Mouse (Mus musculus) embryonic facial prominence, embryonic 10.5 days (tissue): ENCODE data around the gene Zmym1. TPM values are rescaled to one million over a fixed set of nuclear protein-coding genes. Genes with fewer than 3 reads are reported as not detected.
"Not testable (repeated sequence)": the region's sequence is repeated elsewhere in the genome, so short reads cannot be mapped to it uniquely, and the experiment has no call there.

Experiments used
- DNase-seq: peaks from one replicate; pipeline ENCODE4 v3.0.0-alpha.2; 2017; ENCODE audit warnings: low spot score
- H3K27ac ChIP-seq: fragments of 300-500 bp; sonication (generic); replicated peaks from 2 replicates; pipeline ENCODE4 v1.5.1; 2016; ENCODE audit warnings: mild to moderate bottlenecking
- H3K27me3 ChIP-seq: fragments of 300-500 bp; sonication (generic); replicated peaks from 2 replicates; pipeline ENCODE4 v1.6.1; 2016; ENCODE audit warnings: low read depth, mild to moderate bottlenecking; ENCODE audit not compliant: poor library complexity, severe bottlenecking
- H3K36me3 ChIP-seq: fragments of 300-500 bp; sonication (generic); replicated peaks from 2 replicates; pipeline ENCODE4 v1.6.1; 2016; ENCODE audit warnings: mild to moderate bottlenecking, moderate library complexity
- H3K4me1 ChIP-seq: fragments of 300-500 bp; sonication (generic); 2 replicates; pipeline ENCODE4 v1.6.1; 2016
- H3K4me3 ChIP-seq: fragments of 300-500 bp; sonication (generic); 2 replicates; pipeline ENCODE4 v1.5.1; 2016; ENCODE audit warnings: mild to moderate bottlenecking, moderate library complexity
- H3K9me3 ChIP-seq: fragments of 300-500 bp; sonication (generic); 2 replicates; pipeline ENCODE4 v1.6.1; 2016; ENCODE audit warnings: mild to moderate bottlenecking
- WGBS: fragments of 180-500 bp; shearing (Covaris S2); methylation state at CpG from one replicate; pipeline ENCODE4 v1.1.7; 2016; 5-methylcytosine and 5-hydroxymethylcytosine counted together
- polyA plus RNA-seq: library from polyadenylated mRNA; unstranded; fragments of >200 nt; fragmentation: Nextera tagmentation; extraction: Ambion mirVana; gene quantifications from 2 replicates; pipeline ENCODE4 v1.2.1, GENCODE M21; 2016

Gene Zmym1
- polyA plus RNA-seq, result 35.9 and 37.1 TPM in 2 replicates

GRCm38 (mm10) chr4:127060585-127061290, at the start of gene Zmym1:
Gene Zmym1 (minus strand): TSS chr4:127061152.
- peak; percentile 93 for DNase-seq
- Histone ChIP-seq H3K27me3 (no peaks in the 10 kb centered on the region), H3K4me3 (peak within 1 kb of the TSS; percentile 70), H3K9me3 (no peaks in the 10 kb centered on the region; the same call in 1 of the 2 replicates), H3K4me1 (peaks cover 6% of the 10 kb centered on the region; the same call in 1 of the 2 replicates), H3K27ac (peak within 1 kb of the TSS; percentile 81), H3K36me3 (peaks cover 39% of the 10 kb centered on the region)
- WGBS, result 1% methylated on average over 38 of the region's 38 CpGs

DNA sequence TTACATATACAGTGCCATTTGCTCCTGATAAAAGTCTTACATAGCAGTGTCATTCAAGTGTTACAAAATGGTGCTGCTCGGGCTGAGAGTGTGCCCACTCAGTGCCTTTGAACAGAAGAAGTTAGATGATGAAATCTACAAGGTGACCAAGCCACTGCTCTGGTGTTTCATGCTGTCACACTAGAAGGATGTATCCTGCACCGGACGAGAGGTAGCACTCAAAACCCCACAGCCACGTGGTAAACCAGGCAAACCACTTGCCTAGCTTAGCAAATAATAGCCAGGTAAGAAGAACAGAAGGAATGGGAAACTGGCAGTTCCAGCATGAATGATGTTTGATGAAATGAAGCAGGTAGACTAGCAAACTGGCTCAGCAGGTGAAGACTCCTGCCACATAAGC, 49.6 kb upstream of the Zmym1 start:
- H3K27me3 ChIP-seq, result no peaks in the 10 kb centered on the region
- peaks cover 50% of the 10 kb centered on the region for H3K36me3 ChIP-seq
- H3K27ac ChIP-seq, result no peak overlapping the region
- 81% methylated on average over 4 of the region's 4 CpGs for WGBS
- no peak overlapping the region for H3K4me3 ChIP-seq
- DNase-seq, result no peak
- H3K4me1 ChIP-seq, result no peaks in the 10 kb centered on the region
- H3K9me3 ChIP-seq, result no peaks in the 10 kb centered on the region

GRCm38 (mm10) chr4:127107566-127107965, 46.6 kb upstream of the Zmym1 start:
- WGBS, result 90% methylated on average over 4 of the region's 4 CpGs

GRCm38 (mm10) chr4:127099552-127099951, 38.6 kb upstream of the Zmym1 start:
- H3K9me3 ChIP-seq, H3K4me1 ChIP-seq, H3K27me3 ChIP-seq, DNase-seq, H3K4me3 ChIP-seq, H3K27ac ChIP-seq: not testable (repeated sequence)
- 65% methylated on average over 2 of the region's 2 CpGs for WGBS
- H3K36me3 ChIP-seq, result peaks cover 19% of the 10 kb centered on the region

More at GRCm38 (mm10) chr4:127107566-127107965, 46.6 kb upstream of the Zmym1 start:
- no peak for DNase-seq
- no peak overlapping the region for H3K4me3 ChIP-seq
- peaks cover 48% of the 10 kb centered on the region for H3K36me3 ChIP-seq
- H3K27me3 ChIP-seq, result no peaks in the 10 kb centered on the region
- no peaks in the 10 kb centered on the region for H3K4me1 ChIP-seq
- H3K9me3 ChIP-seq, result no peaks in the 10 kb centered on the region
- H3K27ac ChIP-seq, result no peak overlapping the region

GRCm38 (mm10) chr4:127095090-127095489, 34.1 kb upstream of the Zmym1 start:
- Histone ChIP-seq H3K27me3 (no peaks in the 10 kb centered on the region), H3K27ac (no peak overlapping the region), H3K36me3 (peaks cover 31% of the 10 kb centered on the region), H3K4me1 (no peaks in the 10 kb centered on the region), H3K9me3 (no peaks in the 10 kb centered on the region), H3K4me3 (no peak overlapping the region)
- no peak for DNase-seq
- 89% methylated on average over 4 of the region's 4 CpGs for WGBS

DNA sequence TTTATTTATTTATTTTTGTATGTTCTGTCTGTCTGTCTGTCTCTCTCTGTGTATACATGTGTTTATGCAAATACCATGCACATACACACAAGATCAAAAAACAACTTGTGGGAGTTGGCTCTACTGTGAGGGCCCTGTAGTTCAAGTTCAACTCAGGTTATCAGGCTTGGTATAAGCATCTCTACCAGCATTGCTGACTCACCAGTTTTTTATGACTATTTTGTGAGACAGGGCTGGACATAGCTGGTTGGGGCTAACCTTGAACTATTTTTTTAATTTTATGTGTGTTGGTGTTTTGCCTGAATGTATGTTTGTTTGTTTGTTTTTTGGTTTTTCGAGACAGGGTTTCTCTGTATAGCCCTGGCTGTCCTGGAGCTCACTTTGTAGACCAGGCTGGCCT, 30.2 kb upstream of the Zmym1 start:
- Histone ChIP-seq H3K4me1 (no peaks in the 10 kb centered on the region), H3K27ac (no peak overlapping the region), H3K36me3 (peaks cover 50% of the 10 kb centered on the region), H3K27me3 (no peaks in the 10 kb centered on the region), H3K4me3 (no peak overlapping the region), H3K9me3 (no peaks in the 10 kb centered on the region)
- DNase-seq, result no peak
- WGBS, result 84% methylated on average over 1 of the region's 1 CpGs

GRCm38 (mm10) chr4:127085761-127086160, 24.8 kb upstream of the Zmym1 start:
- Histone ChIP-seq H3K36me3 (peaks cover 25% of the 10 kb centered on the region), H3K4me3 (no peak overlapping the region), H3K4me1 (no peaks in the 10 kb centered on the region), H3K9me3 (no peaks in the 10 kb centered on the region), H3K27me3 (no peaks in the 10 kb centered on the region), H3K27ac (no peak overlapping the region)
- 91% methylated on average over 1 of the region's 1 CpGs for WGBS
- no peak for DNase-seq

- Histone ChIP-seq H3K27ac (no peak overlapping the region), H3K4me3 (no peak overlapping the region), H3K9me3 (no peaks in the 10 kb centered on the region), H3K27me3 (no peaks in the 10 kb centered on the region), H3K36me3 (peaks cover 2% of the 10 kb centered on the region; the same call in 1 of the 2 replicates), H3K4me1 (peaks cover 1% of the 10 kb centered on the region)
- 86% methylated on average over 2 of the region's 2 CpGs for WGBS
- DNase-seq, result no peak
Observed at GRCm38 (mm10) chr4:127083131-127083530, 22.2 kb upstream of the Zmym1 start.

DNA sequence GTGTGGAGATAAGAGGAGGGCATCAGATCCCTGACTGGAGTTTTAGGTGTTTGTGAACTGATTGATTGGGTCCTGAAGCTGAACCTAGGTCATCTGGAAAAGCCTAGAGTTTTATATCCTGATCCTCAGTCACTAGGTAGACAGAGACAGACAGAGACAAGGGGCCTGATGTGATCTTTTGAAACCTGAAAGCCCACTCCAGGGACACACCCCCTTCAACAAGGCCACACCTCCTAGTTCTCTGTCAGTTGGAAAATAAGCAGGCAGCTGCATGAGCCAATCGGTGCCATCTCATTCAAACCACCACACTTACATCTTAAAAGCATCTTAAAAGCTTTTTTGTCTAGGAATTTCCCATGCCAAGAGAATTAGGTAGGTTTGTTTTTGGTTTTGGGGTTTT, 19.9 kb upstream of the Zmym1 start:
- Histone ChIP-seq H3K9me3 (no peaks in the 10 kb centered on the region), H3K36me3 (0 out of 2 replicates have a peak, but pooled peaks cover 2% of the 10 kb centered on the region), H3K27me3 (no peaks in the 10 kb centered on the region), H3K4me1 (peaks cover 6% of the 10 kb centered on the region), H3K27ac (no peak overlapping the region), H3K4me3 (no peak overlapping the region)
- WGBS, result 44% methylated on average over 1 of the region's 1 CpGs
- DNase-seq, result no peak

- H3K27me3 ChIP-seq, result no peaks in the 10 kb centered on the region
- under 1% methylated on average over 46 of the region's 46 CpGs for WGBS
- peak within 1 kb of the TSS; percentile 89 for H3K27ac ChIP-seq
- no peaks in the 10 kb centered on the region; the same call in 1 of the 2 replicates for H3K9me3 ChIP-seq
- peak; percentile 97 for DNase-seq
- H3K36me3 ChIP-seq, result 0 out of 2 replicates have a peak, but pooled peaks cover 2% of the 10 kb centered on the region
- peak within 1 kb of the TSS; percentile 71 for H3K4me3 ChIP-seq
- peaks cover 6% of the 10 kb centered on the region for H3K4me1 ChIP-seq
Observed at GRCm38 (mm10) chr4:127076875-127077548, 16.1 kb upstream of the Zmym1 start, which contains the start of gene Zmym6. Gene Zmym6 (plus strand): TSS chr4:127077383.

GRCm38 (mm10) chr4:127074915-127075314, 14.0 kb upstream of the Zmym1 start:
- no peaks in the 10 kb centered on the region; the same call in 1 of the 2 replicates for H3K9me3 ChIP-seq
- peaks cover 6% of the 10 kb centered on the region for H3K4me1 ChIP-seq
- 63% methylated on average over 1 of the region's 1 CpGs for WGBS
- no peak for DNase-seq
- 0 out of 2 replicates have a peak, but pooled peaks cover 2% of the 10 kb centered on the region for H3K36me3 ChIP-seq
- no peak overlapping the region for H3K4me3 ChIP-seq
- no peak overlapping the region for H3K27ac ChIP-seq
- H3K27me3 ChIP-seq, result no peaks in the 10 kb centered on the region

- Histone ChIP-seq H3K36me3 (peaks cover 6% of the 10 kb centered on the region), H3K9me3 (peaks cover 6% of the 10 kb centered on the region; the same call in 1 of the 2 replicates), H3K4me1 (peaks cover 6% of the 10 kb centered on the region; the same call in 1 of the 2 replicates), H3K27me3 (no peaks in the 10 kb centered on the region), H3K27ac (no peak overlapping the region), H3K4me3 (no peak overlapping the region)
- no peak for DNase-seq
- WGBS, result 51% methylated on average over 1 of the region's 1 CpGs
Observed at GRCm38 (mm10) chr4:127064051-127064450, 3.1 kb upstream of the Zmym1 start.
